Mouse (Mus musculus) limb, embryonic 13.5 days (tissue): ENCODE data around the gene Vmn2r8. TPM values are rescaled to one million over a fixed set of nuclear protein-coding genes. Genes with fewer than 3 reads are reported as not detected.
"Not testable (repeated sequence)": the region's sequence is repeated elsewhere in the genome, so short reads cannot be mapped to it uniquely, and the experiment has no call there.

ENCODE experiments used
- ATAC-seq: fragments of 200-750 bp; cut with Nextera tagmentation; 2 replicates; pipeline ENCODE4 v1.8.0; 2017; ENCODE audit warnings: low read depth, moderate number of reproducible peaks, moderate TSS enrichment; ENCODE audit not compliant: low FRiP score
- H3K27ac ChIP-seq: fragments of 300-500 bp; sonication (generic); 2 replicates; pipeline ENCODE4 v1.5.1; 2015; ENCODE audit warnings: inconsistent platforms, mild to moderate bottlenecking, moderate library complexity
- H3K27me3 ChIP-seq: fragments of 300-500 bp; sonication (generic); 2 replicates; pipeline ENCODE4 v1.6.1; 2015; ENCODE audit warnings: mild to moderate bottlenecking, inconsistent platforms
- H3K36me3 ChIP-seq: fragments of 300-500 bp; sonication (generic); 2 replicates; pipeline ENCODE4 v1.6.1; 2015; ENCODE audit warnings: inconsistent platforms, mild to moderate bottlenecking, moderate library complexity
- H3K4me1 ChIP-seq: fragments of 300-500 bp; sonication (generic); 2 replicates; pipeline ENCODE4 v1.6.1; 2015; ENCODE audit warnings: inconsistent platforms
- H3K4me2 ChIP-seq: fragments of 300-500 bp; sonication (generic); replicated peaks from 2 replicates; pipeline ENCODE4 v1.6.1; 2015; ENCODE audit warnings: inconsistent platforms, mild to moderate bottlenecking, moderate library complexity
- H3K4me3 ChIP-seq: fragments of 300-500 bp; sonication (generic); 2 replicates; pipeline ENCODE4 v1.5.1; 2015; ENCODE audit warnings: moderate library complexity, mild to moderate bottlenecking, inconsistent platforms
- H3K9ac ChIP-seq: fragments of 300-500 bp; sonication (generic); 2 replicates; pipeline ENCODE4 v1.6.1; 2015; ENCODE audit warnings: mild to moderate bottlenecking, inconsistent platforms
- H3K9me3 ChIP-seq: fragments of 300-500 bp; sonication (generic); 2 replicates; pipeline ENCODE4 v1.6.1; 2016; ENCODE audit warnings: inconsistent platforms
- WGBS: fragments of 180-500 bp; shearing (Covaris S2); methylation state at CpG from one replicate; pipeline ENCODE4 v1.1.7; 2015; 5-methylcytosine and 5-hydroxymethylcytosine counted together
- polyA plus RNA-seq: library from polyadenylated mRNA; unstranded; fragments of >200 nt; fragmentation: Nextera tagmentation; extraction: Ambion mirVana; gene quantifications from 2 replicates; pipeline ENCODE4 v1.2.1, GENCODE M21; 2015

Vmn2r8 gene
- polyA plus RNA-seq: not detected in 2 replicates

DNA sequence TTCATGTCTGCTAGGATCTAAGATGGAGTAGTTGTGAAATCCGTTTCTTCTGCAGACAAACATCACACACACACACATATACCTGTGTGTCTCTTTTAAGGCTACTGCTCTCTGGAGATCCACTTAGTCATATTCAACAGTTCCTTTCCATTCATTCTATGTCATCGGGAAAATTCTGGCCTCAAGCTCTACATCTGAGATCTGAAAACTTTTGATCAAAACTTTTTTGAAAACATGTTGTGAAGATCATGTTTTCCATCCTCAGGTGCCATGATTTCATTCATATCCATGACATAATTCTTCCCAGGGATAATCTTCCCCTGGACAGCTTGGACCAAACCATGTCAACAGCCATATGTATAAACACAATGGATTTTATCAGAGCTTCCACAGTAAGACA, at the start of gene Vmn2r8:
Vmn2r8 (minus strand) TSS at position 101 of the 400 bp plus-strand sequence.
- H3K27me3 ChIP-seq, ATAC-seq, H3K4me2 ChIP-seq, H3K9ac ChIP-seq, H3K4me1 ChIP-seq, H3K9me3 ChIP-seq, H3K36me3 ChIP-seq, H3K4me3 ChIP-seq, H3K27ac ChIP-seq: not testable (repeated sequence)
- WGBS: 72% methylated on average over 2 of the region's 2 CpGs

DNA sequence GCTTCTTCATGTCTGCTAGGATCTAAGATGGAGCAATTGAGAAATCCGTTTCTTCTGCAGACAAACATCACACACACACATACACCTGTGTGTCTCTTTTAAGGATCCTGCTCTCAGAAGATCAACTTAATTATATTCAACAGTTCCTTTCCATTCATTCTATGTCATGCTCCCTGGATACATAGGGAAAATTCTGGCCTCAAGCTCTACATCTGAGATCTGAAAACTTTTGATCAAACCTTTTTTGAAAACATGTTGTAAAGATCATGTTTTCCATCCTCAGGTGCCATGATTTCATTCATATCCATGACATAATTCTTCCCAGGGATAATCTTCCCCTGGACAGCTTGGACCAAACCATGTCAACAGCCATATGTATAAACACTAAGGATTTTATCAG, 43.9 kb upstream of the Vmn2r8 start, which contains the start of gene Vmn2r9:
Vmn2r9 (minus strand) TSS at position 101 of the 400 bp plus-strand sequence.
- H3K9ac ChIP-seq, H3K9me3 ChIP-seq, H3K4me1 ChIP-seq, H3K27me3 ChIP-seq, ATAC-seq, H3K36me3 ChIP-seq, H3K4me3 ChIP-seq, H3K4me2 ChIP-seq, H3K27ac ChIP-seq: not testable (repeated sequence)
- WGBS: 68% methylated on average over 1 of the region's 1 CpGs

DNA sequence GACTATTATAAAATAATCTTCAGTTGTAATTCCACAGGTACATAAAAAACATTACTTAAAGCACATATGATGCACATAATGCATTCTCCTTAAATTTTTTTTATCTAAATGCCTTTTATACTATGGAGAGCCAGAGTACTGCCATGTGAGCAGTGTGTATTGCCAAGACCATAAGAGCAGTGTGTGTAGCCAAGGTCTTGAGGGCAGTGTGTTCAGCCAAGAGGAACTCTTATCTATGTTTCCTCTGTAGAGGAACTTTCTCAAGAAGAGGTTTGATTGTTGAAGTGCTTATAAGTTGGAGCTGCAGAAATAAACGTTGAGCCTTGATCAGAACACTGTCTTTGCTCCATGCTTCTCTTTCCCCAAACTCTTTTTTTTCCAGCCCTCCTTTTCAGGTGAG, 40.8 kb upstream of the Vmn2r8 start:
- H3K4me1 ChIP-seq: no peaks in the 10 kb centered on the region
- H3K27me3 ChIP-seq: no peaks in the 10 kb centered on the region
- 38% methylated on average over 1 of the region's 1 CpGs for WGBS
- no peaks in the 10 kb centered on the region for H3K9me3 ChIP-seq
- no peak for ATAC-seq
- H3K4me3 ChIP-seq: no peak overlapping the region
- H3K27ac ChIP-seq: no peak overlapping the region
- H3K9ac ChIP-seq: no peak overlapping the region
- no peak overlapping the region for H3K4me2 ChIP-seq
- H3K36me3 ChIP-seq: no peaks in the 10 kb centered on the region

DNA sequence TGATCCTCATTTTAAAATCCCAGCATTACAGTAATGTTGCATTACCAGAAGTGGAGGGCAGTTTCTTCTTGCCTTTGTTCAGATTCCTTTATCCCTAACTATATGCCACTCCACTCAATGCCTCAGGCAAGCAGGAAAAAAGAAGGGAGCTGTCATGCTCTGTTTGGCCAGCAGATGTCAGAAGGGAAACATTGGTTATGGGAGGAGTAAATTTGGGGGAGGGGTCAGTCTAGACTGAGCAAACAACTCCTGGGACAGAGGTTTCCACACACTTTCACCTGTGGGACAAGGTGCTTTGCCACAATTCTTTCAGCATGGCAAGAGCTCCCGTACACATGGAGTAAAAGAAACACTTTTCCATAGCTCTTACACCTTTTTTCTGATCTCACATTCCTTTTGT, 27.5 kb upstream of the Vmn2r8 start:
- Histone ChIP-seq H3K4me1 (no peaks in the 10 kb centered on the region), H3K27ac (no peak overlapping the region), H3K36me3 (no peaks in the 10 kb centered on the region), H3K4me3 (no peak overlapping the region), H3K27me3 (no peaks in the 10 kb centered on the region), H3K9ac (no peak overlapping the region), H3K9me3 (no peaks in the 10 kb centered on the region), H3K4me2 (no peak overlapping the region)
- WGBS: 81% methylated on average over 1 of the region's 1 CpGs
- ATAC-seq: no peak

DNA sequence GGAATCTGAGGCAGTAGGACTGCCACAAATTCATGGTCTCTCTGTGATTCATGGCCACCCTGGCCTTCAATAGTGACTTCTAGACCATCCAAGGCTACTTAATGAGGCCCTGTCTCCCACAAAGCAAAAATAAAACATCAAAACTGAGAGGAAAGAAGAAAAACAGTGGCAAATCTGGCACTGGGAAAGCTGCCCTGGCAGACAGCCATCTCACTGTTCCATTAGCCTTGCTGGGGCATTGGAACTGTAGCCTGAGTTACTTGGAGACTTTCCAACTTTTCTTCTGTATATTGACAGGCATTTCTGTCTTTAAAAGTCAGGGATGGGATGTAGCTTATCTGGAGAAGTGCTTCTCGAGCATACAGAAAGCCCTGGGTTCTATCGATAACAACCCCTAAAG, 14.6 kb upstream of the Vmn2r8 start:
- Histone ChIP-seq H3K36me3 (no peaks in the 10 kb centered on the region), H3K4me3 (no peak overlapping the region), H3K4me1 (no peaks in the 10 kb centered on the region), H3K27ac (no peak overlapping the region), H3K27me3 (no peaks in the 10 kb centered on the region), H3K4me2 (no peak overlapping the region), H3K9me3 (no peaks in the 10 kb centered on the region), H3K9ac (no peak overlapping the region)
- 94% methylated on average over 2 of the region's 2 CpGs for WGBS
- no peak for ATAC-seq

DNA sequence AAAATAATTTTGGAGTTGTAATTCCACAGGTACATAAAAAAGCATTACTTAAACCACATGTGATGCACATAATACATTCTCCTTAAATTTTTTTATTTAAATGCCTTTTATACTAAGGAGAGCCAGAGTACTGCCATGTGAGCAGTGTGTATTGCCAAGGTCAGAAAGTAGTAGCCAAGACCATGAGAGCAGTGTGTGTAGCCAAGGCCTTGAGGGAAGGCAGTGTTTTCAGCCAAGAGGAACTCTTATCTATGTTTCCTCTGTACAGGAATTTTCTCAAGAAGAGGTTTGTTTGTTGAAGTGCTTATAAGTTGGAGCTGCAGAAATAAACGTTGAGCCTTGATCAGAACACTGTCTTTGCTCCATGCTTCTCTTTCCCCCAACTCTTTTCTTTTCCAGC, 5.0 kb downstream of the Vmn2r8 start:
- Histone ChIP-seq H3K9ac (no peak overlapping the region), H3K27me3 (no peaks in the 10 kb centered on the region)
- no peak for ATAC-seq

DNA sequence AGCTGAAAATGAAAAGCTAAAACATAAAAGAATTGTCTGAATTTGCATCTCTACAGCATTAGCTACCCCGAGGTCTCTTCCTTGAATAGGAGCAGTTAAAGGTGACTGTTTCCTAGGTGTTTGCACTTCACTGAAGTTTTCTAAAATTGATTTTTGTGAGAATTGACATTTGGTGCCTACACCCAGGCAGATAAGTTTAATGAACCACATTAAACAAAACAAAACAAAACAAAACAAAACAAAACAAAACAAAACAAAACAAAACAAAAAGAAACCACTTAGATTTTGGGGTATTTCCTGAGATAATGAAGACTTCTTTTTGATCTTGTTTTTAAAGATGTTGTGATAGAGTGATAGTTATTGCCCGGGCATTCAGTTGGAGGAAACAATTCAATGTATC, 13.4 kb downstream of the Vmn2r8 start, which contains the start of gene Tmed11:
Tmed11 (minus strand) TSS at position 101 of the 400 bp plus-strand sequence.
- 74% methylated on average over 2 of the region's 2 CpGs for WGBS
- not testable (repeated sequence) for H3K4me1 ChIP-seq, H3K4me3 ChIP-seq, H3K4me2 ChIP-seq, ATAC-seq, H3K36me3 ChIP-seq, H3K9me3 ChIP-seq, H3K27me3 ChIP-seq, H3K9ac ChIP-seq, H3K27ac ChIP-seq

More for the DNA sequence above, 5.0 kb downstream of the Vmn2r8 start:
- H3K9me3 ChIP-seq: no peaks in the 10 kb centered on the region
- H3K27ac ChIP-seq: no peak overlapping the region
- no peak overlapping the region for H3K4me3 ChIP-seq
- no peak overlapping the region for H3K4me2 ChIP-seq
- H3K36me3 ChIP-seq: no peaks in the 10 kb centered on the region
- H3K4me1 ChIP-seq: no peaks in the 10 kb centered on the region
- WGBS: 55% methylated on average over 1 of the region's 1 CpGs

DNA sequence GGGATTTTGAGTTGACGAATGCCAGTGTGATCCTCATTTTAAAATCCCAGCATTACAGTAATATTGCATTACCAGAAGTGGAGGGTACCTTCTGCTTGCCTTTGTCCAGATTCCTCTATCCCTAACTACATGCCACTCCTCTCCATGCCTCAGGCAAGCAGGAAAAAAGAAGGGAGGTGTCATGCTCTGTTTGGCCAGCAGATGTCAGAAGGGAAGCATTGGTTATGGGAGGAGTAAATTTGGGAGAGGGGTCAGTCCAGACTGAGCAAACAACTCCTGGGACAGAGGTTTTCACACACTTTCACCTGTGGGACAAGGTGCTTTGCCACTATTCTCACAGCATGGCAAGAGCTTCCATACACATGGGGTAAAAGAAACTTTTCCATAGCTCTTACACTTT, 18.3 kb downstream of the Vmn2r8 start:
- not testable (repeated sequence) for H3K9ac ChIP-seq, H3K36me3 ChIP-seq, H3K4me2 ChIP-seq, H3K27me3 ChIP-seq, ATAC-seq, H3K27ac ChIP-seq, H3K4me3 ChIP-seq, H3K9me3 ChIP-seq, H3K4me1 ChIP-seq
- WGBS: 33% methylated on average over 1 of the region's 1 CpGs

DNA sequence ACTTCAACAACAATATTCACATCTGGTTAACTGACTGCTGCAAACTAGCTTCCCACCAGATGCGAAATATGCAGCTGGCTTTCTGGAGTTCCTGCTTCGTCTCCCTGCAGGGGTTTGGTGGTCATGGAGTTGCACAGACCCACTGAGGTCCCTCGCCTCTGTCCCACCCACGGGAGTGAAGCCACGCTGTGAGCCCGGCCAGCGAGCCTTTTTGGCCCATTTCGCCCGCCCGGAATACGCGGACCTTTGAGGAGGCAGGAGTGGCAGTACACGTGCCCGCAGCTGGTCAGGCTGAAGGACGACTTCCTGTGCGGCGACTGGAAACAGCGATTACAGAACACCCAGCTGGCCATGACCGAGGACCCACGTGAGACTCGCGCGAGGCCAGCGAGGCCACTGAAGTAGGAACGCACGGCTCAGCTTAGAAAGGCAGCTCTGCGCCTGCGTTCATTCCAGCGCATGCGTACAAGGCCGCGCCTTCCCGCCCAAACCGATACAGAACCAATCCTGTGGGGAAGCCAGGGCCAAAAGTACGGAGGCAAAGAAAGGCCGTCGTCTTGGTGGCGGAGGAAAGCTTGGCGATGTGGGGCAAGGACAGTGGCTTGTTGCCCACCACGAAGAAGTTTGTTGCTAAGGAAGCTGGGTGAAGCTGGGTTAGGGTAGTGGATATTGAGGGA, 33.9 kb downstream of the Vmn2r8 start, which contains the start of gene Rnf212:
Rnf212 (minus strand) TSS at position 353 of the 677 bp plus-strand sequence.
- Histone ChIP-seq H3K4me1 (no peaks in the 10 kb centered on the region), H3K4me3 (no peak within 1 kb of the TSS), H3K36me3 (no peaks in the 10 kb centered on the region), H3K27me3 (no peaks in the 10 kb centered on the region), H3K9ac (no peak within 1 kb of the TSS), H3K4me2 (no peak within 1 kb of the TSS), H3K9me3 (no peaks in the 10 kb centered on the region), H3K27ac (no peak within 1 kb of the TSS)
- ATAC-seq: no peak
- 74% methylated on average over 40 of the region's 40 CpGs for WGBS

DNA sequence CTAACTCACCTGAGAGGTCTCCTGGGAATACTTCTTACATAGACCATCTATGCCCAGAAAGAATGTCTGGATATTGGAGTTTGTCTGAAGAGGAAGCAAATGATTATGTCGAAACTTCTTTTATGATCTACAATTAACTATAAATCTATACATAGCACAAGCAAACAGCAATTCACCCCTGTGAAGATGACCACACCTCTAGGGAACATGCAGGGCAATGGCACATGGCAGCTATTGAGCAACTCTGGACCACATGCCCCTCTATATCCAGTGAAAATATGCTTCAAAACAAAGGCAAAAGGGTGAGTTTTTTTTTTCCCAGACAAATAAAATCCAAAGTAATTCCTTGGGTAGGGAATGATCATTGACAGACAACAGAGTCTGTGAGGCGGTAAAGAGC, 48.6 kb downstream of the Vmn2r8 start:
- Histone ChIP-seq H3K27ac (no peak overlapping the region), H3K4me3 (no peak overlapping the region), H3K4me1 (no peaks in the 10 kb centered on the region), H3K4me2 (no peak overlapping the region), H3K9ac (no peak overlapping the region), H3K27me3 (no peaks in the 10 kb centered on the region), H3K36me3 (no peaks in the 10 kb centered on the region), H3K9me3 (no peaks in the 10 kb centered on the region)
- no peak for ATAC-seq
- 80% methylated on average over 2 of the region's 2 CpGs for WGBS

DNA sequence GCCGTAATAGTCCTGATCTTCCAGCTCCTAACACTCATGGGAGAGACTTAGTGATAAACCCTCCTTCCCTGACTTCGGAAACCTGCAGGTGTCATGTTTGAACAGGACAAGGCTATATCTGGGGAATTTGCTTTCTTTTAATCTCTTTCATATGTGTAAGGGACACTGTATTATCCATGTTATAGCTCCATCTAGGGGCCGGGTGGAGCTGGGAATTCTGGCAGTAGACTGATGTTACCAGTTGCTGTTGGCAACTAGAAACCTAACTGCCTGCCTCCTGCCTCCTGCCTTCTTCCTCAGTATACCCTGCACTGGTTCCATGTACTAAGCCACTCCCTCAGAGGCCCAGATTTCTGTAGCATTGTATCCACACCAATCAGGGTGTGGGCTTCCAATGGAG, 50.3 kb downstream of the Vmn2r8 start:
- no peaks in the 10 kb centered on the region for H3K36me3 ChIP-seq
- H3K9ac ChIP-seq: no peak overlapping the region
- no peaks in the 10 kb centered on the region for H3K9me3 ChIP-seq
- H3K4me2 ChIP-seq: no peak overlapping the region
- H3K4me1 ChIP-seq: no peaks in the 10 kb centered on the region
- H3K4me3 ChIP-seq: no peak overlapping the region
- no peak; the same call in 1 of the 2 replicates for ATAC-seq
- H3K27ac ChIP-seq: no peak overlapping the region
- no peaks in the 10 kb centered on the region for H3K27me3 ChIP-seq
- 46% methylated on average over 3 of the region's 3 CpGs for WGBS

DNA sequence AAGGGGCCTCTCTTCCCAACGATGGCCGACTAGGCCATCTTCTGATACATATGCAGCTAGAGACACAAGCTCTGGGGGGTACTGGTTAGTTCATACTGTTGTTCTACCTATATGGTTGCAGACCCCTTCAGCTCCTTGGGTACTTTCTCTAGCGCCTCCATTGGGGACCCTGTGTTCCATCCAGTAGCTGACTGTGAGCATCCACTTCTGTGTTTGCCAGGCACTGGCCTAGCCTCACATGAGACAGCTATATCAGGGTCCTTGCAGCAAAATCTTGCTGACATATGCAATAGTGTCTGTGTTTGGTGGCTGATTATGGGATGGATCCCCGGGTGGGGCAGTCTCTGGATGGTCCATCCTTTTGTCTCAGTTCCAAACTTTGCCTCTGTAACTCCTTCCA, 57.4 kb downstream of the Vmn2r8 start:
- H3K36me3 ChIP-seq, H3K27me3 ChIP-seq, ATAC-seq, H3K27ac ChIP-seq, H3K4me2 ChIP-seq, H3K9me3 ChIP-seq, H3K9ac ChIP-seq, H3K4me3 ChIP-seq, H3K4me1 ChIP-seq: not testable (repeated sequence)
- WGBS: 78% methylated on average over 4 of the region's 4 CpGs
